Mouse (Mus musculus) hindbrain, embryonic 10.5 days (tissue): ENCODE measurements around the gene Srsf10. TPM values are rescaled to one million over a fixed set of nuclear protein-coding genes. Genes with fewer than 3 reads are reported as not detected.

Experiments
- DNase-seq: peaks from one replicate; pipeline ENCODE4 v3.0.0-alpha.2; 2017; ENCODE audit warnings: low spot score
- H3K27ac ChIP-seq: fragments of 300-500 bp; sonication (generic); 2 replicates; pipeline ENCODE4 v1.5.1; 2016; ENCODE audit warnings: mild to moderate bottlenecking, moderate library complexity
- H3K27me3 ChIP-seq: fragments of 300-500 bp; sonication (generic); 2 replicates; pipeline ENCODE4 v1.6.1; 2016; ENCODE audit warnings: mild to moderate bottlenecking; ENCODE audit not compliant: poor library complexity, insufficient read depth, severe bottlenecking
- H3K36me3 ChIP-seq: fragments of 300-500 bp; sonication (generic); 2 replicates; pipeline ENCODE4 v1.6.1; 2016; ENCODE audit warnings: mild to moderate bottlenecking, moderate library complexity
- H3K4me1 ChIP-seq: fragments of 300-500 bp; sonication (generic); replicated peaks from 2 replicates; pipeline ENCODE4 v1.6.1; 2016; ENCODE audit warnings: mild to moderate bottlenecking
- H3K4me3 ChIP-seq: fragments of 300-500 bp; sonication (generic); 2 replicates; pipeline ENCODE4 v1.5.1; 2016; ENCODE audit warnings: mild to moderate bottlenecking, moderate library complexity
- H3K9me3 ChIP-seq: fragments of 300-500 bp; sonication (generic); 2 replicates; pipeline ENCODE4 v1.6.1; 2016; ENCODE audit warnings: mild to moderate bottlenecking, moderate library complexity
- WGBS: fragments of 180-500 bp; shearing (Covaris S2); methylation state at CpG from one replicate; pipeline ENCODE4 v1.1.7; 2016; 5-methylcytosine and 5-hydroxymethylcytosine counted together
- polyA plus RNA-seq: library from polyadenylated mRNA; unstranded; fragments of >200 nt; fragmentation: Nextera tagmentation; extraction: Ambion mirVana; gene quantifications from 2 replicates; pipeline ENCODE4 v1.2.1, GENCODE M21; 2016

The Srsf10 gene
- polyA plus RNA-seq, 1 experiment from 2014 or later: 283 TPM

DNA sequence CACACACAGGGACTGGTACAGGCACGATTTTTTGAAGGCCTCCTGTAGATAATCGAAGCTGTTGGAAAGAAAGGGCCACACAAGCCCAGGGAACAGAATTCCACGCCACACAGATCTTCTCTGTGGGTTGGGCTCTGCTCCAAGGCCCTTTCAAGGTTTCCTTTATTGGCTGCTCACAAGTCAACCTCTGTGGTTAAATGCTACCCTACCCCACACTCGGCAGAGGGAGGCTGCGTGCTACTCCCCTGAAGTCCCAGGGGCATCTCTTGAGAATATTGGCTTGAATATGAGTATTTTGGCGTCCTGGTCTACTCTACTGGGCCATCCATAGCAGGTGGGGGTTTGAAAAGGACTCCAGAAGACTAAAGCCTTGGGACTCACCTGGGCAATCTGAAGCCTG is 40.6 kb downstream of the Srsf10 start:
- no peaks in the 10 kb centered on the region for H3K36me3 ChIP-seq
- peaks cover 4% of the 10 kb centered on the region; the same call in 1 of the 2 replicates for H3K4me1 ChIP-seq
- DNase-seq: no peak
- no peaks in the 10 kb centered on the region for H3K9me3 ChIP-seq
- H3K4me3 ChIP-seq: no peak overlapping the region
- no peak overlapping the region for H3K27ac ChIP-seq
- no peaks in the 10 kb centered on the region for H3K27me3 ChIP-seq
- WGBS: 83% methylated on average over 6 of the region's 6 CpGs

DNA sequence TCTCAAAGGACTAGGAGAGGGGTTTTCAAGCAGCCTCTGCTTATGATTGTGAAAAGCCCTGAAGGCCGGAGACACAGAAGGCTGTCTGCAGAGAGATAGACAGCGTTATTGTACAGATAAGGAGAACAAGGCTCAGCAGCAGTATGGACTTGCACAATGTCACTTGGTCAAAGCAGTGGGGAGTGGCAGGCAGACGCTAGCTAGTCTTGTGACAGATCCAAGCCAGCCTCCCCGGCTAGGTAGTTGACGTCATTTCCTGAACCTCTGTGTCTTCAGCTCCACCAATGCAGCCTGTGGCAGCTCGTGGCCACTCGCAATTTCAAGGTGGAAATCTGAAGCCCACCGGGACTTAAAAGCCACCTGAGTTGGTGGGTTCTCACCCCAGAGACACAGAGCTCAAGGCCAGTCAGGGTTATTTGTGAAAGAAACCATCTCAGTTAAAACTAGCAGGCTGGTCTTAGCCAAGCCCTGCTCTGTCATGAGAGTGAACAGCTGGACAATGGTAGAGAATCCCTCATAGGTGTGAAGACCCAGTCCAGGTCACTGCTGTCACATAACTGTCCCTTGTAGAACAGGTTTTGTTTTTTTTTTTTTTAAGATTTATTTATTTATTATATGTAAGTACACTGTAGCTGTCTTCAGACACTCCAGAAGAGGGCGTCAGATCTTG is 43.0 kb downstream of the Srsf10 start:
- Histone ChIP-seq H3K4me3 (no peak overlapping the region), H3K27me3 (no peaks in the 10 kb centered on the region), H3K36me3 (no peaks in the 10 kb centered on the region), H3K9me3 (no peaks in the 10 kb centered on the region), H3K4me1 (no peaks in the 10 kb centered on the region), H3K27ac (no peak overlapping the region)
- 83% methylated on average over 9 of the region's 9 CpGs for WGBS
- no peak for DNase-seq

DNA sequence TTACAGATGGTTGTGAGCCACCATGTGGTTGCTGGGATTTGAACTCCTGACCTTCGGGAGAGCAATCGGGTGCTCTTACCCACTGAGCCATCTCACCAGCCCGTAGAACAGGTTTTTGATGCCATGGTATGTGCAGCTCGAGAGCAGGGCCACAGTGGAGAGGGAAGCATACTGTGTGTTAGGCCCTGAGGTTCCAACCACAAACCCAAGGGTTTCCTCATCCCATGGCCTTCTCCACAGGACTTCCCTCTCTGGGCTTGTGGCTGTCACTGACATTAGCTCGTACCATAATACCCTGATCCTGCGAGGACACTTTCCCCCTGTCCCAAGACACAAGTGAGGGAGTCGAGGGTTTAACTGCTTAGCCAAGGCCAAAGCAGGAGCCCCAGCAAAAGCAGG is 43.5 kb downstream of the Srsf10 start:
- H3K36me3 ChIP-seq: no peaks in the 10 kb centered on the region
- no peak overlapping the region for H3K4me3 ChIP-seq
- DNase-seq: no peak
- 91% methylated on average over 7 of the region's 7 CpGs for WGBS
- no peak overlapping the region for H3K27ac ChIP-seq
- H3K9me3 ChIP-seq: no peaks in the 10 kb centered on the region
- H3K27me3 ChIP-seq: no peaks in the 10 kb centered on the region
- no peaks in the 10 kb centered on the region for H3K4me1 ChIP-seq

DNA sequence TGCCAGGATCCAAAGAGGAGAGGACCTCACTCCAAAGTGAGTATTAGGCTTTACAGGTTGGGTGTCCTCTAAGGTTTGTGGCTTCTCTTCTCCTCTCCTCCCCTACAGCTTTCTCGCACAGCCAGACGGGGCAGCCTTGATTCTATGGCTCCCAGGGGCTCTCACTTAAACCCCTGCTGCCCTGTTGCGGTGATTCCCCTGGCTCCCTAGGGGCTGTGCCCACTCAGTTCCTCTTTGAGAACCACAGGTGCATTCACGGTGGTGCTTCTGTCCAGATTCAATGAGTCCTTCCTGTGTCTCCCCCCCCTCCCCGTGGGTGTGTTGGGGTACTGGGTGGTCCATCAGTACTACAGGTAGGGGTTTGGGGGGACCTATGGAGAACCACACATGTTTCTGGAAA is 44.5 kb downstream of the Srsf10 start:
- H3K9me3 ChIP-seq: no peaks in the 10 kb centered on the region
- WGBS: 75% methylated on average over 5 of the region's 5 CpGs
- no peaks in the 10 kb centered on the region for H3K36me3 ChIP-seq
- no peaks in the 10 kb centered on the region for H3K27me3 ChIP-seq
- no peaks in the 10 kb centered on the region for H3K4me1 ChIP-seq
- no peak overlapping the region for H3K4me3 ChIP-seq
- DNase-seq: no peak
- no peak overlapping the region for H3K27ac ChIP-seq

DNA sequence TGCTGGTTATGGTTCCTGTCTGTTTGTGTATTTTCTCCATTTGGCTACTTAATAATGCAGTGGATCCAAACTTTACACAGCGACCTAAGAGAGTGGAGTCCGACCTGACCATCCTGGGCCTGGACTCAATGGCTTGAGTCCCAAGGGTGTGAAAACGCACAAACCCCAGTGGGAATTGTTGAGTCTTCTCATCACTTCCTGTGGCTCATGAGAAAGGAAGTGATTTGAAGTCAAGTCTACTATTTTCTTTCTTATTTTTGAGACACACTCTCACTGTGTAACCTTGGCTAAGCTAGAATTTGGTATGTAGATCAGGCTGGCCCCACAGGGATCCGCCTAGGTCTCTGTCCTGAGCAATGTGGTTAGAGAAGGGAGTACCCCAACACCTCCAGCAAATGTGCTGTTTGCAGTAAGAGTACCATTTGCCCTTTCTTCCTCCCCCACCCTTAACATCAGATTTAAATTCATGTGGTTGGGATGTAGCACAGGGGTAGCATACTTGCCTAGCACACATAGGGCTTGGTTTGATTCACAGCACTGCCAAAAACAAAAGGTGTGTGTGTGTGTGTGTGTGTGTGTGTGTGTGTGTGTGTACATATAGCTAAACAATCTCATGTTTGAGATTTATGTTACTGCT is 47.2 kb downstream of the Srsf10 start:
- H3K27me3 ChIP-seq: no peaks in the 10 kb centered on the region
- H3K36me3 ChIP-seq: no peaks in the 10 kb centered on the region
- H3K9me3 ChIP-seq: no peaks in the 10 kb centered on the region
- H3K4me1 ChIP-seq: no peaks in the 10 kb centered on the region
- WGBS: 90% methylated on average over 4 of the region's 4 CpGs
- no peak for DNase-seq
- no peak overlapping the region for H3K4me3 ChIP-seq
- no peak overlapping the region for H3K27ac ChIP-seq

DNA sequence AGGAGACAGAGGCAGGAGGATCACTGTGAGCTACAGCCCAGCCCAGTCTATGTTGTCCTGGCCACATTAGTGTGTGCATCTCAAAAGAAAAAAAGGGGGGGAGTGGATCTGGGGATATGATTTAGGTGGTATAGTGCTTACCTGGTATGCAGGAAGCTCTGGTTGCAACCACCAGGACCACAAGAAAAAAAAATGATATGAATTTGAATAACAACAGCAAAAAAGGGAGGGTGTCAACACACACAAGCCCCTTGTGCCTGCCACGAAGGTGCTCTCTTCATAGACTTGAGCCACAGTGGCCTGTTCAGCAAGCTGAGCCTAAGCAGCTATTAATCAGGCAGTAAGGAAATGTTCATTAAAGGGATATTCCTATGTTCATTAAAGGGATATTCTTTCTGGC is 49.3 kb downstream of the Srsf10 start:
- Histone ChIP-seq H3K4me1 (no peaks in the 10 kb centered on the region), H3K4me3 (no peak overlapping the region), H3K27ac (no peak overlapping the region), H3K27me3 (no peaks in the 10 kb centered on the region), H3K9me3 (no peaks in the 10 kb centered on the region), H3K36me3 (no peaks in the 10 kb centered on the region)
- WGBS: 69% methylated on average over 1 of the region's 1 CpGs
- DNase-seq: no peak

DNA sequence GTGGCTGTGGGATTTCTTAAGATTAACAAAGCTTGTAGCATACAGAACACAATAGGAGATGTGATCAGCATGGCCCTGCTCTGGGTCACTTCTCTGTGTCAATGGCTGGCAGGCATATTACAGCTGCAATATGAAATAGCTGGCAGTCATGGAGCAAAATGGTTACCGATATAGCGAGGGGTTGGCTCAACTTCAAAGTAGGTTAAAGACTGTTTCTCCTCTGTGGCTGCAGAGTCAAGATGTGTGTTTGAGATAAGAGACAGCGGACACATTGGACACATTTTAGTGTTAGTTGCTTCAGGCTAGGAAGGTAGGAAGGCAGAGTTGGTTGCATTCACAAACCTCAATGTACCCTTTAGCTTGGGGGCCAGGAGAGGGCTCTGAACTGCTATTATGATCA is 51.1 kb downstream of the Srsf10 start:
- WGBS: 95% methylated on average over 3 of the region's 3 CpGs
- DNase-seq: no peak

DNA sequence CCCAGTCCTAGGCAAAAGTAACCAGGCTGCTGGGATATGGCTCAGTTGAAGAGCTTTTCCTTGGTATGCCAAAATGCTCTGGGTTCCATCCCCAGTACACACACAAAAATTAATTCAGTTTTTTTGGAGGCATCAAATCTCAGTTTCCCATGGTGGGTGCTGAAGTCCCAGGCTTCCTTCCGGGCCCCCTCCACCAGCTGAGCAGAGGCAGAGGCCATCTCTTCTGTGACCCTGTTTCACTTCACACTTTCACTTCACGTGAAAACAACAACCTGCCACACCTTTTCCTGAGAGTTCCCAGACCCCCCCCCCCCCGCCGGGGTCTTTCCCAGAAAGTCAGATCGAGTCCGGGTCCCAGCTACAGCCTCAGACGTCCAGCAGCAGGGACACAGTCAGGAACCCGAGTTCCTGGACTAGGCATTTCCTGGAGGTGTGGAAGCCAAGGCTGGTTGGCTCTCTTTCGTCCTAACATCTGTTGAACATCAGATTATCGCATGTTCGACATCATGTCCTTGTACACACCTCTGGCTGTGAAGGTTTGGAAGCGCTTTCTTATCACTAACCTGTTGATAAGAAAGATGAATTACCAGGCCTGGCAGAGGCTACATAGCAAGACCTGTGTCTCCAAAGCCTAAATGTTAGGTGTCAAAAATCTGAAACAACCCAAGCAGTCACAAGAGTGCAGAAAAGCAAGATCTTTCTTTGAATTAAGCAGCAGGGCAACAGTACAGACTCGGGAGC is 53.9 kb downstream of the Srsf10 start:
- DNase-seq: no peak
- WGBS: 77% methylated on average over 13 of the region's 13 CpGs
- Histone ChIP-seq H3K36me3 (no peaks in the 10 kb centered on the region), H3K27ac (no peak overlapping the region), H3K9me3 (no peaks in the 10 kb centered on the region), H3K4me1 (peaks cover 21% of the 10 kb centered on the region), H3K27me3 (no peaks in the 10 kb centered on the region), H3K4me3 (no peak overlapping the region)

More for the DNA sequence above, 51.1 kb downstream of the Srsf10 start:
- no peaks in the 10 kb centered on the region for H3K9me3 ChIP-seq
- peaks cover 7% of the 10 kb centered on the region for H3K4me1 ChIP-seq
- H3K36me3 ChIP-seq: no peaks in the 10 kb centered on the region
- no peak overlapping the region for H3K4me3 ChIP-seq
- H3K27ac ChIP-seq: no peak overlapping the region
- H3K27me3 ChIP-seq: no peaks in the 10 kb centered on the region

DNA sequence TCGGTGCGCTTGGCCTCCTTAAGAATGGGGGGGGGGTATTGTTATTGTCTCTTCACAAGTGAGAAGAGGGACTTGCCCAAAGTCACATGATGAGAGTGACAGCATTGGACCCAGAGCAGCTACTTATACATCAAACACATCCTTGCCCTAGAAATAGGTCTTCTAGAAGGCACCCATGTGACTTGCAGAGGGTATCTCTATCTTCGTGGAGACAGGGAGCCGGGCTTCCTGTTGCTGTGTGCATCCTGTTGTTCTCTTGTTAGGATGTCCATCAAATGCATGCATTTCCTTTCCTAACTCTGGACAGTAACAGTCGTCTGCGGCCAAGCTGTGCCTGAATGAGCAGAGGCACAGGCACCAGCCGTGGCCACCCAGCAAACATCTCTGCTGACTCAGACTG is 56.0 kb downstream of the Srsf10 start:
- no peak overlapping the region for H3K4me3 ChIP-seq
- H3K27ac ChIP-seq: peak overlapping the region; percentile 59; the same call in 1 of the 2 replicates
- no peaks in the 10 kb centered on the region for H3K27me3 ChIP-seq
- no peak for DNase-seq
- no peaks in the 10 kb centered on the region for H3K36me3 ChIP-seq
- peaks cover 21% of the 10 kb centered on the region for H3K4me1 ChIP-seq
- 71% methylated on average over 7 of the region's 7 CpGs for WGBS
- H3K9me3 ChIP-seq: no peaks in the 10 kb centered on the region

DNA sequence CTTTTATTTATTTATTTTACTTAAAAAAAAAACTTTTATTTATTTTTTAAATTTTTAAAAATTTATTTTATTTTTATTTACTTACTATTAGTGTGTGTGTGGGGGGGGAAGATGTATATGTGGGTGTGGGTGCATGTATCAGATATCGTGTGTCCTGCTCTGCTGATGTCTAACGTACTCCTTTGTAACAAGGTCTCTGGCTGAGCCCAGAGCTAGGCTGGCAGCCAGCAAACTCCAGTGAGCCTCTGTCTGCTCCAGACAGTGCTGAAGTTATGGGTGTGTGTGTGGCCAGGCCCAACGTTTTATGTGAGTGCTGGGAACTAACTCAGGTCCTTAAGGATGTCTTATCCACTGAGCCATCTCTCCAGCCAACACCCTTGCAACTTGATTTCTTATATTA is 56.6 kb downstream of the Srsf10 start:
- H3K9me3 ChIP-seq: no peaks in the 10 kb centered on the region
- H3K27ac ChIP-seq: peak overlapping the region; percentile 80
- no peak overlapping the region for H3K4me3 ChIP-seq
- no peak for DNase-seq
- no peaks in the 10 kb centered on the region for H3K27me3 ChIP-seq
- 67% methylated on average over 3 of the region's 3 CpGs for WGBS
- H3K36me3 ChIP-seq: no peaks in the 10 kb centered on the region
- H3K4me1 ChIP-seq: peaks cover 21% of the 10 kb centered on the region

DNA sequence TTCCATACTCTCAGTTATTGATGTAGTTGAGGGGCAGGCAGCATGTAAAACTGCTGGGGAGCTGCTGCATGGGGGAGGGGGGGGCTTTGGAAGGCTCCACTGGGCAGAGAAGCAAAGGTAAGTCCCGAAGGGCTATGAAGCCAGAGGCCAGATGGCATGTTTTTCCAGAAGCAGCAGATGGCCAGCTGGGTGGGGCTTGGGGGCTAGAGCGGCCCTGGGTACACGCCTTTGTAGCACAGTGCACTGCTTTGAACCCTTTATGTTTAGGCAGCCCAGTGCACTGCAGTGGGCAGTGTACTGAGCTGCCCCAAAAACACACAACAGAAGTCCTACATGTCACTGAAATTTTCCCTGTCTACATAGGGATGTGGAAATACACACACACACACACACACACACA is 57.3 kb downstream of the Srsf10 start:
- DNase-seq: peak; percentile 67
- Histone ChIP-seq H3K27ac (peak overlapping the region; percentile 80), H3K36me3 (no peaks in the 10 kb centered on the region), H3K27me3 (no peaks in the 10 kb centered on the region), H3K4me3 (no peak overlapping the region), H3K9me3 (no peaks in the 10 kb centered on the region), H3K4me1 (peaks cover 21% of the 10 kb centered on the region)
- WGBS: 60% methylated on average over 3 of the region's 3 CpGs

DNA sequence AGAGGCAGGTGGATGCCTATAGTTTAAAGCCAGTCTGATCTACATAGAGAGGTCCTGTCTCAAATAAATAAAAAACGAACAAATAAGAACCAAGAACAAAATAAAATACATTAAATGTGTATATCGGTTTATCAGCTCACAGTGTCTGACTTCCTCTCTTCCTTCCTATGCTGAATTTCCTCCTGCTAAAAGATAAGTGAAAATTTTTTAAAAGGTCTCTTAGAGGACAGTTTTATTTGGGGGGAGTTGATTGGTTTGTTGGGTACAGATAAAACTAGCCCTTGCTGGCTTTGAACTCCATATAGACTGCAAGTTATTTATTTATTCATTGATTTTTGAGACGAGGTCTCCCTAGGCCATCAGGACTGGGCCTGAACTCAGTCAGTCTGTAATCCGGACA is 57.9 kb downstream of the Srsf10 start:
- H3K9me3 ChIP-seq: no peaks in the 10 kb centered on the region
- WGBS: 79% methylated on average over 4 of the region's 4 CpGs
- H3K27ac ChIP-seq: peak overlapping the region; percentile 80
- H3K4me3 ChIP-seq: no peak overlapping the region
- no peaks in the 10 kb centered on the region for H3K36me3 ChIP-seq
- H3K27me3 ChIP-seq: no peaks in the 10 kb centered on the region
- H3K4me1 ChIP-seq: peaks cover 21% of the 10 kb centered on the region
- no peak for DNase-seq

DNA sequence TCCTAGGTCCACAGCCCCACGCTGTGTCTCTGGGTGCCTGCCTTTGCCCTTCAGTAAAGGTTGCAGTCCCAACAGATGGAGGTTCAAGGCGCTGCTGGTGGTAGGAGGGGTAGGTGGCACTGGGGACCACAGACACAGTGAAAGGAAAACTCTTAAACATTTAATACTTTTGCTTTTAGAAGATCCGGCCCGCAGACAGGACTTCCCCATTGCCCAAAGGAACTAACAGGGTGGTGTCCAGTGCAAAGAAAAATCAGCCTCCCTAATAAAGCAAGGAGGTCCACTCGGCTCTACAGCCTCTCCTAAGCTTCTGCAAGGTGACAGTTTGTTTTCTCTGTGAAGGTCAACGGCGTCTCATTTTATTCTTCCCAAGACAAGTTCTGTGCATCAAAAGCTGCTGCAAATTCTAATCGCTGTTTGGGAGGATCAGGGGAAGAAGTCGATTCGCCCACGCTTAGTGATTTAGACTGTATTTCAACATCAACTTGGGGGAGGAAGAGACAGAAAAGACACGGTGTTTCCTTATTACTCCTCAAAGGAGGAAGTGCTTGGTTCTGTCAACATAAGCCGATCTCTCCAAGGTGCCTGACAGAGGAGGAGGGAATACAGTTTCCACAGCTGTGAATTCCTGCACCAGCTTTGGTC is 63.2 kb downstream of the Srsf10 start:
- DNase-seq: no peak
- peaks cover 12% of the 10 kb centered on the region for H3K4me1 ChIP-seq
- no peak overlapping the region for H3K4me3 ChIP-seq
- H3K9me3 ChIP-seq: no peaks in the 10 kb centered on the region
- H3K36me3 ChIP-seq: peaks cover 8% of the 10 kb centered on the region
- no peaks in the 10 kb centered on the region for H3K27me3 ChIP-seq
- H3K27ac ChIP-seq: no peak overlapping the region
- 91% methylated on average over 13 of the region's 13 CpGs for WGBS
